Mouse (Mus musculus) hindbrain, embryonic 14.5 days (tissue): ENCODE data around the gene Scube2. TPM values are rescaled to one million over a fixed set of nuclear protein-coding genes. Genes with fewer than 3 reads are reported as not detected.
A peak's percentile ranks its signal among the peaks of the same experiment; 100 is the strongest.

Source experiments
- ATAC-seq: fragments of 200-750 bp; cut with Nextera tagmentation; 2 replicates; pipeline ENCODE4 v1.8.0; 2017; ENCODE audit warnings: moderate number of reproducible peaks, mild to moderate bottlenecking, moderate TSS enrichment, moderate library complexity; ENCODE audit not compliant: low FRiP score
- DNase-seq: peaks from one replicate; pipeline ENCODE4 v3.0.0-alpha.2; 2015; ENCODE audit warnings: low spot score
- H3K27ac ChIP-seq: fragments of 300-500 bp; sonication (generic); 2 replicates; pipeline ENCODE4 v1.5.1; 2014; ENCODE audit warnings: mild to moderate bottlenecking, moderate library complexity
- H3K27me3 ChIP-seq: fragments of 300-500 bp; sonication (generic); 2 replicates; pipeline ENCODE4 v1.6.1; 2014; ENCODE audit warnings: mild to moderate bottlenecking, low read length, mixed read lengths; ENCODE audit not compliant: control insufficient read depth, insufficient read depth
- H3K36me3 ChIP-seq: fragments of 300-500 bp; sonication (generic); replicated peaks from 2 replicates; pipeline ENCODE4 v1.6.1; 2014; ENCODE audit not compliant: control insufficient read depth, insufficient read depth
- H3K4me1 ChIP-seq: fragments of 300-500 bp; sonication (generic); replicated peaks from 2 replicates; pipeline ENCODE4 v1.6.1; 2014; ENCODE audit warnings: antibody characterized with exemption, low read length, mixed read lengths; ENCODE audit not compliant: control insufficient read depth, insufficient read depth
- H3K4me2 ChIP-seq: fragments of 300-500 bp; sonication (generic); replicated peaks from 2 replicates; pipeline ENCODE4 v1.6.1; 2014; ENCODE audit warnings: mild to moderate bottlenecking, moderate library complexity
- H3K4me3 ChIP-seq: fragments of 300-500 bp; sonication (generic); replicated peaks from 2 replicates; pipeline ENCODE4 v1.5.1; 2014; ENCODE audit warnings: mild to moderate bottlenecking, low read length
- H3K9ac ChIP-seq: fragments of 300-500 bp; sonication (generic); 2 replicates; pipeline ENCODE4 v1.6.1; 2014
- H3K9me3 ChIP-seq: fragments of 300-500 bp; sonication (generic); 2 replicates; pipeline ENCODE4 v1.6.1; 2016; ENCODE audit warnings: low read length; ENCODE audit not compliant: control insufficient read depth
- WGBS: fragments of 180-500 bp; shearing (Covaris S2); extraction: QIAGEN DNeasy Blood & Tissue Kit; methylation state at CpG from one replicate; pipeline ENCODE4 v1.1.7; 2014; 5-methylcytosine and 5-hydroxymethylcytosine counted together
- polyA plus RNA-seq: library from polyadenylated mRNA; unstranded; fragments of >200 nt; fragmentation: Nextera tagmentation; extraction: Ambion mirVana; gene quantifications from 2 replicates; pipeline ENCODE4 v1.2.1, GENCODE M21; 2014

Scube2 gene
- polyA plus RNA-seq, 1 experiment from 2014 or later = 2.1 TPM

- no peaks in the 10 kb centered on the region for H3K4me1 ChIP-seq
- H3K4me3 ChIP-seq = no peak overlapping the region
- peak; percentile 76 for DNase-seq
- no peak overlapping the region; the same call in 1 of the 2 replicates for H3K27ac ChIP-seq
- H3K9me3 ChIP-seq = no peaks in the 10 kb centered on the region
- H3K9ac ChIP-seq = no peak overlapping the region
- H3K36me3 ChIP-seq = no peaks in the 10 kb centered on the region
- no peaks in the 10 kb centered on the region for H3K27me3 ChIP-seq
- no peak overlapping the region for H3K4me2 ChIP-seq
- 76% methylated on average over 13 of the region's 13 CpGs for WGBS
- ATAC-seq = peak; percentile 92
These were observed 23.7 kb downstream of the Scube2 start for GRCm38 (mm10) chr7:109841618-109842418.

- WGBS = 57% methylated on average over 6 of the region's 6 CpGs
- Histone ChIP-seq H3K27ac (peak overlapping the region; percentile 36; the same call in 1 of the 2 replicates), H3K4me1 (no peaks in the 10 kb centered on the region), H3K9ac (no peak overlapping the region), H3K27me3 (no peaks in the 10 kb centered on the region), H3K9me3 (no peaks in the 10 kb centered on the region), H3K4me3 (no peak overlapping the region), H3K4me2 (no peak overlapping the region), H3K36me3 (no peaks in the 10 kb centered on the region)
- DNase-seq = no peak
- no peak for ATAC-seq
These were observed 24.4 kb downstream of the Scube2 start for GRCm38 (mm10) chr7:109841031-109841430.

DNA sequence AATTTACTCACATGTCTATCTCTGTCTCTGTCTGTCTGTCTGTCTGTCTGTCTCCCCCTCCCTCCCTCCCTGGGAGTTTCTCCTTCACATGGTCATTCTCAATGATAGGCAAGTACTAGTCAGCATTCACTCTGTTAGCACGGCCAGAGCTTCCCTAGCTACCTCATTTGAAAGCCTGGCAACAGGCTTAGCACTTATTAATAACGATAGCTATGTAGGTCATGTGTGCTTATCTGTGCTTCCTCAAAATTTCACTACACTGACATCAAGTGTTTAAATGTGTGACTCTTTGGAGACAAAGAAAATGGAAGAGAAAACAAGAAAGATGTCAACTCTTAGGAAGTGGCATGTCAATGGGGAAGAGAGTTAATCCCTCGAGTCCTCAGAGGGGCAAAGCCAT is 26.9 kb downstream of the Scube2 start:
- ATAC-seq = no peak
- Histone ChIP-seq H3K27ac (no peak overlapping the region), H3K9ac (no peak overlapping the region), H3K4me3 (no peak overlapping the region), H3K4me2 (no peak overlapping the region), H3K4me1 (no peaks in the 10 kb centered on the region), H3K9me3 (no peaks in the 10 kb centered on the region), H3K27me3 (no peaks in the 10 kb centered on the region), H3K36me3 (no peaks in the 10 kb centered on the region)
- 82% methylated on average over 3 of the region's 3 CpGs for WGBS
- no peak for DNase-seq

- 77% methylated on average over 6 of the region's 6 CpGs for WGBS
- no peak for ATAC-seq
- Histone ChIP-seq H3K4me3 (no peak overlapping the region), H3K9ac (no peak overlapping the region), H3K27ac (no peak overlapping the region), H3K36me3 (no peaks in the 10 kb centered on the region), H3K4me2 (no peak overlapping the region), H3K27me3 (no peaks in the 10 kb centered on the region), H3K4me1 (no peaks in the 10 kb centered on the region), H3K9me3 (no peaks in the 10 kb centered on the region)
- DNase-seq = no peak
These were observed 27.8 kb downstream of the Scube2 start for GRCm38 (mm10) chr7:109837651-109838050.

GRCm38 (mm10) chr7:109834894-109835293 is 30.6 kb downstream of the Scube2 start:
- ATAC-seq (no peak), DNase-seq (no peak)
- Histone ChIP-seq H3K27ac (no peak overlapping the region), H3K27me3 (no peaks in the 10 kb centered on the region), H3K36me3 (no peaks in the 10 kb centered on the region), H3K4me2 (no peak overlapping the region), H3K9ac (no peak overlapping the region), H3K9me3 (no peaks in the 10 kb centered on the region), H3K4me1 (no peaks in the 10 kb centered on the region), H3K4me3 (no peak overlapping the region)
- 74% methylated on average over 6 of the region's 6 CpGs for WGBS

- Histone ChIP-seq H3K9ac (no peak overlapping the region), H3K36me3 (no peaks in the 10 kb centered on the region), H3K9me3 (no peaks in the 10 kb centered on the region), H3K27ac (no peak overlapping the region), H3K4me2 (no peak overlapping the region), H3K4me3 (no peak overlapping the region), H3K27me3 (no peaks in the 10 kb centered on the region), H3K4me1 (no peaks in the 10 kb centered on the region)
- WGBS = 78% methylated on average over 2 of the region's 2 CpGs
- no peak for DNase-seq
- ATAC-seq = no peak
These were observed 34.1 kb downstream of the Scube2 start for GRCm38 (mm10) chr7:109831376-109831775.

- no peaks in the 10 kb centered on the region for H3K4me1 ChIP-seq
- H3K9me3 ChIP-seq = no peaks in the 10 kb centered on the region
- no peak overlapping the region for H3K27ac ChIP-seq
- no peak for DNase-seq
- no peak for ATAC-seq
- WGBS = 91% methylated on average over 8 of the region's 8 CpGs
- no peak overlapping the region for H3K9ac ChIP-seq
- H3K36me3 ChIP-seq = no peaks in the 10 kb centered on the region
- no peak overlapping the region for H3K4me3 ChIP-seq
- no peaks in the 10 kb centered on the region for H3K27me3 ChIP-seq
- H3K4me2 ChIP-seq = no peak overlapping the region
These were observed 38.6 kb downstream of the Scube2 start for GRCm38 (mm10) chr7:109826911-109827310.

- Histone ChIP-seq H3K4me2 (no peak overlapping the region), H3K4me3 (no peak overlapping the region), H3K27me3 (no peaks in the 10 kb centered on the region), H3K9me3 (no peaks in the 10 kb centered on the region), H3K27ac (no peak overlapping the region), H3K36me3 (no peaks in the 10 kb centered on the region), H3K9ac (no peak overlapping the region), H3K4me1 (no peaks in the 10 kb centered on the region)
- DNase-seq (no peak), ATAC-seq (no peak)
- 81% methylated on average over 14 of the region's 14 CpGs for WGBS
These were observed 40.2 kb downstream of the Scube2 start for GRCm38 (mm10) chr7:109825293-109825692.

GRCm38 (mm10) chr7:109818600-109818999 is 46.9 kb downstream of the Scube2 start:
- H3K4me1 ChIP-seq = no peaks in the 10 kb centered on the region
- no peaks in the 10 kb centered on the region for H3K27me3 ChIP-seq
- H3K9me3 ChIP-seq = no peaks in the 10 kb centered on the region
- no peak for ATAC-seq
- H3K9ac ChIP-seq = no peak overlapping the region
- DNase-seq = no peak
- no peak overlapping the region for H3K4me2 ChIP-seq
- 92% methylated on average over 4 of the region's 4 CpGs for WGBS
- H3K4me3 ChIP-seq = no peak overlapping the region
- no peaks in the 10 kb centered on the region for H3K36me3 ChIP-seq
- H3K27ac ChIP-seq = no peak overlapping the region

GRCm38 (mm10) chr7:109817954-109818353 is 47.5 kb downstream of the Scube2 start:
- Histone ChIP-seq H3K4me1 (no peaks in the 10 kb centered on the region), H3K9ac (no peak overlapping the region), H3K27ac (no peak overlapping the region), H3K4me3 (no peak overlapping the region), H3K4me2 (no peak overlapping the region), H3K27me3 (no peaks in the 10 kb centered on the region), H3K9me3 (no peaks in the 10 kb centered on the region), H3K36me3 (no peaks in the 10 kb centered on the region)
- no peak for DNase-seq
- ATAC-seq = no peak
